Mouse (Mus musculus): Measurements from ENCODE around the gene D430041D05Rik. TPM values are rescaled to one million over a fixed set of nuclear protein-coding genes. Genes with fewer than 3 reads are reported as not detected.

Gene D430041D05Rik
- polyA plus RNA-seq (2017; shearing (Covaris generic)), result not detected

DNA sequence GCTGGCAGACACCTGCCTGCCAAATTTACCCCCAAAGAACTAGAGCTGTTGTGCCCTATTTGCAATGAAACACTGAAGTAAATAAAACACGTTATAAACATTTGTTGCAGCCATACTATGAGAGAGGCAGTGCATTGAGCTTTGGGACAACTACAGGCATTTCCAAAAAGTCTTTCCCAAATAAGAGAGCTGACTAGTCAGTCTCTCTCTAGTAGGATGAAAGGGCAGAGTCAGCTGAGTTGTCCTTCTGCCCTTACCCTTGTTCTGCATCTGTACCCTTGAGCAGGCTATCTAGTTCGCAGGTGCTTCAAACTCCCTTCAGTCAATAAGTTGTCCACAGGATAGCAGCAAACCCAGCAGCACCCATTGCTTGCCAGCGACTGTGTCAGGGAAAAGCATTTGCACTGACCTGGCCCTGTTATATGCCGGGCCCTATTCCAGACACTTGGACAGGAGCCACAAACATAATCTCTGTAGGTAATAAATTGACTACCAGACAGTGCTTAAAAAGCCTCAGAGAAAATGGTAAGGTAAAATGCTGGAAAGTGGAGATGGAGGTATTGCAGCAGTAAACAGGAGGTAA, at the start of gene D430041D05Rik:
Gene D430041D05Rik (minus strand): TSS at position 51 of the 583 bp plus-strand sequence.

GRCm38 (mm10) chr2:104122505-104123378, 288.1 kb downstream of the D430041D05Rik start, which contains the start of gene A930018P22Rik:
TSS of gene A930018P22Rik (plus strand) at chr2:104122769.

GRCm38 (mm10) chr2:104095741-104096213, 315.0 kb downstream of the D430041D05Rik start, which contains the start of gene Cd59a:
TSS of gene Cd59a (plus strand) at chr2:104095801.

Other genes starting within 250 kb of the D430041D05Rik start
- gene Hipk3, start 83.4 kb upstream of the D430041D05Rik start, polyA plus RNA-seq (2017; shearing (Covaris generic)), result 48.8 TPM
- 40.1 TPM for gene Cstf3, start 179.5 kb upstream of the D430041D05Rik start, polyA plus RNA-seq (2017; shearing (Covaris generic))

Data from naive thymus-derived CD4-positive, alpha-beta T cell, adult 5 months (primary cell).